Mouse (Mus musculus) intestine, embryonic 16.5 days (tissue): ENCODE results near the gene Masp1. TPM values are rescaled to one million over a fixed set of nuclear protein-coding genes. Genes with fewer than 3 reads are reported as not detected.

Source experiments
- polyA plus RNA-seq: library from polyadenylated mRNA; unstranded; fragments of >200 nt; fragmentation: Nextera tagmentation; extraction: Ambion mirVana; gene quantifications from 2 replicates; pipeline ENCODE4 v1.2.1, GENCODE M21; 2015

Gene Masp1
- polyA plus RNA-seq, 1 experiment from 2014 or later = 4.3 TPM

Other genes starting within 250 kb of the Masp1 start
- not detected in 2 replicates for gene Rtp1, start 91.7 kb downstream of the Masp1 start, polyA plus RNA-seq
- gene Rtp4, start 524 bp downstream of the Masp1 start, polyA plus RNA-seq = 6.1 and 7.0 TPM in 2 replicates